Mouse (Mus musculus) granulocyte monocyte progenitor cell, adult 5-6 weeks (primary cell): ENCODE measurements around the gene D8Ertd738e. TPM values are rescaled to one million over a fixed set of nuclear protein-coding genes. Genes with fewer than 3 reads are reported as not detected.

ENCODE experiments used
- ATAC-seq: replicated peaks from 2 replicates; pipeline ENCODE4 v1.8.0; 2016; ENCODE audit warnings: mild to moderate bottlenecking, moderate TSS enrichment, inconsistent platforms; ENCODE audit not compliant: poor library complexity, severe bottlenecking
- total RNA-seq, 2 experiments: library from RNA; stranded (forward) in 1 of 2; stranded (reverse) in 1 of 2; fragments of 200-712, 200-1000 nt in 1 of 2; fragments of >200 nt in 1 of 2; fragmentation: Nextera tagmentation in 1 of 2; gene quantifications; 2 replicates each; pipeline ENCODE4 v1.2.3; 2014 to 2017

D8Ertd738e gene
- total RNA-seq, 2 experiments from 2014 or later: 88.3 to 145 TPM

DNA sequence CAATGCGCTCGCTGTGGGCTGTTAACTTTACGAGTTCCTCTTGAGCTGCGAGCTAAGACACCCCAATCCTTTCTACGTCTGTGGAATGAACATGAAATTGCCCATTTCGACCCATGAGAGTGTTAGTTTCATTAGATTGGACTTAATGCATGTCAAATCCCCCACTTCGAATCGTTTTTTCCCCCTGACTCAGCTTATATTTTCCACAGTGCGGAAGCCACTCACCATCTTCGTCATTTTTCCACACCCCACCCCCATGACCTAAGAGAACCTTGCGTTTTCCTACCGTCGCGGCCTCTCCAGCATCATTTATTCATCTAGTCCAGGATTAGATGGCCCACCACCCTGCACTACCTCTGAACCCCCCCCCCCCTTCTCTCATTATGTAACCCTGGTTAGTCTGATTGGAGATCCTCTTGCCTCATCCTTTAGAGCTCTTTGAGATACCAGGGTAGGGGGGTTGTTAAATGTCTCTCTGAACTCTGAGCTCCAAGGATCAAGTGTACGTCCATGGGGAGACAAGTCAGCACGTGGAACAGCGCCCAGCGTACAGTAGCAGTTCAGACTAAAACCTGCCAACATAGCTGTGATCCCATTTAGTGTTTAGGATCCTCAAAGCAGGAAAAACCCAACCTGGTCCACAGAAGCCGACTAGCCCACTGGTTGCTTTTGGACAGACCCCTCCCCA, 11.8 kb downstream of the D8Ertd738e start:
- ATAC-seq: peak; percentile 20

- peak; percentile 90 for ATAC-seq
These were observed 12.5 kb downstream of the D8Ertd738e start, which contains the start of gene Zswim4 for GRCm38 (mm10) chr8:84236998-84237473. TSS of gene Zswim4 (minus strand) at chr8:84237055.

GRCm38 (mm10) chr8:84236410-84236997, 13.0 kb downstream of the D8Ertd738e start:
- ATAC-seq: no peak

DNA sequence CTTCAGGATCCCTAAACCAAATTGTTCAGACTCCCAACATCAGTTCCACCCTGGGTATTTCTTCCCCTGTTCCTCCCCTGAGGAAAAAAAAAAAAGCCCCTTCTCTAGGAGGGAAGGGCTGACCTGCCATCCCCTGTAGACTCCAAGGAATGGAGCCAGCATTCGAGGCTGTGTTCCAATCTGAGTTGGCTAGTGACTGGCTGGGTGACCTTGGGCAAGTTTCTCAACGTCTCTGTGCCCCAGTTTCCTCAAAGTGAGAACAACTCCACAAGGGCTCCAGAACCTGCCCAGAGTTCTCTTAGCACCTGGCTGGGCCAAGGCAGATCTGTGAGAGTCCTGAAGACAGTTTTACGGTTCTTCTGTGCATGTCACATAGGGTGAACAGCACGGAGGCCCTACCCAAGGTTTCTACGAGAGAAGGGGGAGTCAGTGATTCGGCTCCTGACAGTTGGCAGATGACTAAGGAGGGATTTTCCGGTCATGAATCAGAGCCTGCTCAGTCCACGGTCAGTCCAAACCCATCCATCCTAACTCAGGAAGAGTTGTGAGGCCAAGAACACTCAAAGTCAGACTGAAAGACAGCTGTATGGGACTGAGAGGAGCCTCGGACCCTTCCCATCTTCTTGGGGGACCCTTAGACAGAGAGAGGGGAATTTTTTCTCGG, 13.6 kb downstream of the D8Ertd738e start:
- no peak for ATAC-seq

DNA sequence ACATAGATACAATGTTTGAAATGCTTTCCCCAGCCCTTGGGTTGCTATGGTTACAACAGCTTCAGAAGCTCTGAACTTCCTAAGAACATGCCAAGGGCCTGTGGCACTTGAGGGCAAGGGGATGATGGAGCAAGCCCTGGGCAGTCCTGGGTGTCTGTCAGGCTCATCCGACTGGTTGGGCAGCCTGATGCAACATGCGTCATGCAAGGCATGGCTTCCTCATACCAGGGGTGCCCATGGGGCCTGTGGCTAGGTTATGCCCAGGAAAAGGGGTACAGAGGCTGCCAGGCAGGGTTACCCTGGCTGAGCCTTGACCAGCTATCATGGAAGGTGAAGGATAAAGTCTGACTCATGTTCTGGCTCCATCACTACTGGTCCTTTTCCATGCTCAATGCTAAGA, 16.5 kb downstream of the D8Ertd738e start:
- ATAC-seq: peak; percentile 31

- ATAC-seq: no peak
These were observed 18.8 kb downstream of the D8Ertd738e start for GRCm38 (mm10) chr8:84230735-84231134.

DNA sequence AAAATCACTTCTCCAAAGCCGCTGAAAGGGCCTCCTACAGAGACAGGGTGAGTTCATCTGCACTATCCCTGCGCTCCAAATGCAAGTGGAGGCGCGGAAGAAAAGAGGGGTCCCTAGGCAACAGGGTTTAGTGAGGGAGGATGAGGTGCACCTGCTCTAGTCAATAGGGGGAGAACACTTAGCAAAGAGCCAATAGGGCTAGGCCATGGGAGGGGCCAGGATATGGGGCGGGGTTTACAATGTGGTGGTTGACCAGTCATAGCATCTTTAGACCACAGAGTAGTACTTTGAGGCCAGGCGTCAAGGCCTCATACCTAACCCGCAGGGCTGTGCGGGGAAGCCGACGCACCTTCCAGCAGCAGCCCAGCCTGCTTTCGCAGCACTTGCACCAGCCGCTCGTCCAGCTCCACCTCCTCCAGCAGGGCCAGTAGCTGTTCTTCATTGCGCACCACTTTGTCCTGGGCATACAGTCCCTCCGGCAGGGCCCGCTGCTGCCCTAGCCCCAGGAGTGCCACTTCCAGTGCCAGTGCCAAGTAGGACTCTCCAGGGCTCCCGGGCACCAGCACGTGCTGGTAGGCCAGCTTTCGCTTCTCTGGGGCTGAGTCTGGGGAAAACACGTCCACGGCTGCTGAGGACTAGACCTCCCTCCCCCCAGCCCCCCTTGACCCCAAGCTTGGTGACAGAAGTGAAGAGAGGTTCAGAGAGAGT, 26.0 kb downstream of the D8Ertd738e start:
- ATAC-seq: peak; percentile 25; the same call in 1 of the 2 replicates

- ATAC-seq: peak; percentile 78
These were observed 26.9 kb downstream of the D8Ertd738e start for GRCm38 (mm10) chr8:84222566-84223165.

DNA sequence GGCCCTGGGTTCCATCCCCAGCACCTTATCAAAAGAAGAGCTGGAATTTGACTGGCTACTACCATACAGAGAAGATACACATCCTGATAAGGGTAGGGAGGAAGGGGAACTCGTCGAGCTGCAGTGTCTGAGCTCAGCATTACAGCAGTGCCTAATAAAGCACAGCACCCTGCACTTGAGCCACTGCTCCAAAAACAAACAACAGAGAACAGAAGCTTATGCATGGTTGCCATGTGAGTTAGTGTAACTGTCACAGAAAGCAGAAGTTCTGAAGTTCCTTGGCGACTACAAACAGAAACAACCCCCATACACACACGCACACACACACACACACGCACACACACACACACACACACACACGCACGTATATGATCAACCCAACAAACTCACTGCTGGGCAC, 29.4 kb downstream of the D8Ertd738e start:
- ATAC-seq: peak; percentile 68

- ATAC-seq: no peak
These were observed 31.4 kb downstream of the D8Ertd738e start for GRCm38 (mm10) chr8:84218143-84218542.

DNA sequence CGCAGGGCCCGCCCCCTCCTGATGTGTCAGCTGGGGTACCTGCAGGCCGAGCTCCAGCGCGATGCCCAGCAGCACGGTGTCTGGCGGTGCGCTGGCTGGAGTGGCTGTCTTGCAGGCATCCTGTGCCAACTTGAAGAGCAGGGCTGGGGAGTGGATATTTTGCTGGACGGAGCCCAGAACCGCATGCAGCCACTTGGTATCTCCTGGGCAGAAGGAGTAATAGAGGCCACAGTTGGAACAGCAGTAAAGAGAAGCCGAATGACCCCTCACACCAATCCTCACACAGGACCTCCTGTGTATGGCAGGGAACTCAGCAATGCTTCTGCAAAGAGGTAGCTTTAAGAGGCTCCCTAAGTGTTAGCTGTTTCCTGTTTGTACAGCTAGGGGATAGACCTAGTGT, 32.3 kb downstream of the D8Ertd738e start:
- no peak for ATAC-seq

- no peak for ATAC-seq
These were observed 36.2 kb downstream of the D8Ertd738e start for GRCm38 (mm10) chr8:84213277-84213676.

GRCm38 (mm10) chr8:84211881-84212563, 37.5 kb downstream of the D8Ertd738e start:
- ATAC-seq: no peak

GRCm38 (mm10) chr8:84211202-84211601, 38.3 kb downstream of the D8Ertd738e start:
- no peak for ATAC-seq

- peak; percentile 42 for ATAC-seq
These were observed 39.2 kb downstream of the D8Ertd738e start for GRCm38 (mm10) chr8:84210167-84210791.

DNA sequence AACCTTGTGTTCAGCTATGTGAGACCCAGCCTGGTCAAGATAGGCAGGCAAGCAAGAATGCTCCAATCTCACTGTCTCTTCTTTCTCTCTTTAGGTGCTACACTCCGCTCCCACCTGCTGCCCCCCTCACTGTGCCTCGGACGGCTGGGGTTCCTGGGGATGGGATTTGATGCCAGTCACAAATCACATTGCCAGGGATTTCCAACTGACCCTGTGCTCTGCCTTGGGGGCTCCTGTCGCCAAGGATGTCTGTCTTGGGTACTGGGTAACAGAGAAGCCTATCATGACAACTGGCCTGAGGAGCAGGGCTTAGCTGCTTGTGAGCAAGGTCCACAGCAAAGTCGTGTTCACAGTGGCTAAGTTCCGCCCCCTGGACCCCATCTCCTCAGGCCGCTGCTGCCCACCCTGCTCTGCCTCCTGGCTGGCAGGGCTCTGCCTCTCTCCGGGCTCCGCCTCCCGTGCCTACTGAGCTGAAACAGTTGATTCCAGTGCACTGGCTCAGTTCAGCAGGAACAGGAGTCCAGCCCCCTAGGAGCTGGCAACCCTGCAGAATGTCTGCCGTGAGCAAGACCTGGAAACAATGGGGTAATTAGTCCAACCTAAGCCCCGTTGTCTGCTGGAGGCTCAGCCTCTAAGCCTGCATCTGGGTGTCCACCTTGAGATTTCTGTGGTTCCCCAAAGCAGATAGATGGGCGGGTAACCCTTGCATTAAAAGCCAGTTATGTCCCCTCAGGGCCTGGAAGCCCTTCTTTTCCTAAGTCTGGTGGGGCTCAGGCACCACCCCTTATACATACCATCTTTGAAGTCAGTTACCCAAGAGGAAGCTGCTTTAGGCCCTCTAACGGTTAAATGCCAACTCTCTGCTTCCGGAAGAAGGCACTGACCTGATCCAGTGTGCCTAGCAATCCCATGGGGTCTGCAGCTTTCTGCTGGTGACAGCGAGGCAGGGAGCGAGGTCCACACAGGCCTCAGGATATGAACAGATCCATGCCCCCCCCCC, 40.8 kb downstream of the D8Ertd738e start:
- peak; percentile 28 for ATAC-seq

- peak; percentile 54 for ATAC-seq
These were observed 41.7 kb downstream of the D8Ertd738e start for GRCm38 (mm10) chr8:84207811-84208210.

GRCm38 (mm10) chr8:84206666-84207065, 42.9 kb downstream of the D8Ertd738e start:
- no peak for ATAC-seq
